Mouse (Mus musculus) olfactory bulb, adult 2 months (tissue): Measurements from ENCODE around the gene Sema4a. TPM values are rescaled to one million over a fixed set of nuclear protein-coding genes. Genes with fewer than 3 reads are reported as not detected.

ENCODE experiments used
- H3K27ac ChIP-seq: fragments of 200-500 bp; 2 replicates; pipeline ENCODE4 v1.5.1; 2012; ENCODE audit warnings: low read depth, low read length; ENCODE audit not compliant: insufficient read depth
- H3K4me1 ChIP-seq: fragments of 200-500 bp; 2 replicates; pipeline ENCODE4 v1.6.1; 2012; ENCODE audit warnings: low read length; ENCODE audit not compliant: control insufficient read depth, insufficient read depth
- H3K4me3 ChIP-seq: fragments of 200-500 bp; 2 replicates; pipeline ENCODE4 v1.5.1; 2012; ENCODE audit warnings: mild to moderate bottlenecking, low read depth, low read length, moderate library complexity; ENCODE audit not compliant: insufficient read depth
- CTCF ChIP-seq: fragments of 200-500 bp; IDR thresholded peaks from 2 replicates; pipeline ENCODE4 v1.5.1; 2012; ENCODE audit warnings: low read depth, mild to moderate bottlenecking, low read length, moderate library complexity; ENCODE audit not compliant: insufficient read depth
- POLR2A ChIP-seq: fragments of 200-500 bp; IDR thresholded peaks from 2 replicates; pipeline ENCODE4 v1.6.1; 2012; ENCODE audit warnings: mild to moderate bottlenecking, low read depth, low read length, moderate library complexity; ENCODE audit not compliant: insufficient read depth
- WGBS: fragments of 180-500 bp; shearing (Covaris S2); methylation state at CpG from one replicate; pipeline ENCODE4 v1.1.7; 2018; 5-methylcytosine and 5-hydroxymethylcytosine counted together
- polyA plus RNA-seq: library from polyadenylated mRNA; stranded (reverse); fragments of >200 nt; gene quantifications from 2 replicates; pipeline ENCODE4 v1.2.4, GENCODE M21; 2012; ENCODE audit warnings: low replicate concordance; ENCODE audit not compliant: missing spikeins, insufficient read depth, insufficient read length

Sema4a gene
- polyA plus RNA-seq, 1 experiment: not detected

DNA sequence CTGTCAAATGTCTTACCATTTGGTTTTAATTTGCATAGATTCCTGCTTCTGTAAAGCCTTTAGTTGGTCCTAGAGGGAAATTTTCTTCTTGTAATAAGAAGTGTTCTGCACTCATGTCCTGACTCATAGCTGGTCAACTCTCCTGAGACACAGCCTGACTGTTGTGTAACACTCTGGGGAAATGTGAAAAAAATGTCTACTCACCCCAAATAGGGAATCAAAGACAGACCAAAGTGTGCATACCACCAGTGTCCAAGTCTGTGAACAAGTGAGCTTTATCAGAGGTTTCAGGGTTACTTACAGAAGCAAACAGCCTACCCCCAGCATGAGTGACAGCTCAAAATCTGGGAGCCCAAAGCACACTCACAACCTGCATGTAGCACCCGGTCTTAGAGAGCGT, 4.1 kb upstream of the Sema4a start:
- H3K27ac ChIP-seq: no peak overlapping the region
- TF ChIP-seq CTCF (no peak), POLR2A (no peak)
- H3K4me1 ChIP-seq: peaks cover 12% of the 10 kb centered on the region; the same call in 1 of the 2 replicates
- no peak overlapping the region for H3K4me3 ChIP-seq
- WGBS: 87% methylated on average over 2 of the region's 2 CpGs

DNA sequence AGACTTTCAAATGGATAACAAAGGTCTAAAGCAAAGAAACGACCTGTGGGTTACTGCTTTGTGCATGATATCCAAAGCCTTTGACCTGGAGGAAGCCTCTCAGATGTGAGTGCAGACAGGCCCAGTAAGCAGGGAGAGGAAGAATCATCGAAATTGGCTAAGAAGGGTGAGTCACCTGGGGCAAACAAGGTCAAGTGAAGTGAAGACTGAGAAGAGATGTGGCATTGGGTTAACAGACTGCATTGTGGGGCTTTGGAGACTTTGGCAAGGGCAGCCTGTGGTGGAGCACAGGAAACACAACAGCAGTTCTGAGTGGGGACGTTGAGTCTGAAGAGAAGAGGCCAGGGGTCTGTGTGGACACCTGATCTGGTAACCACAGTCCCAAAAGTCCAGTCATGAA, 3.4 kb upstream of the Sema4a start:
- WGBS: 61% methylated on average over 3 of the region's 3 CpGs
- Histone ChIP-seq H3K27ac (no peak overlapping the region), H3K4me1 (peaks cover 12% of the 10 kb centered on the region; the same call in 1 of the 2 replicates), H3K4me3 (no peak overlapping the region)
- no peak for TF ChIP-seq POLR2A
- TF ChIP-seq CTCF: no peak

DNA sequence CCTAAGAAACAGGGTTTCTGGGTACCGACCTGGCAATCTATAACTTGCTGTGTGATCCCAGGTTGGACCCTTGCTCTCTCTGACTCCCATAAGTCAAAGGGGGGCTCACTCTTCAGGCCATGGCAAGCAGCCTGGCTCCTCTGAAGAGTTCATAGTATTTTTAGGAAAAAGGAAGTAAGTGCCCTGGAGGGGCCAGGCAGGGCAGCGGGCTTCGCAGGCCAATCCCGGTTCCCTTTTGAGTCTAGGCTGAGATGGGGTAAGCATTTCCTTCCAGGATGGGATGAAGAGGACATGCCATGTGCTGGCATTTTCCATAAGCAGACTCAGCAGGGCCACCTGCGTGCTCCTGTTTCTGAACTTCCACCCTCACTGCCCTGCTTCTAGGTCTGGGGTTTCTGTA, 953 bp downstream of the Sema4a start:
- H3K4me1 ChIP-seq: peaks cover 47% of the 10 kb centered on the region
- WGBS: 63% methylated on average over 5 of the region's 5 CpGs
- TF ChIP-seq CTCF (no peak), POLR2A (no peak)
- H3K27ac ChIP-seq: no peak overlapping the region
- H3K4me3 ChIP-seq: no peak overlapping the region

DNA sequence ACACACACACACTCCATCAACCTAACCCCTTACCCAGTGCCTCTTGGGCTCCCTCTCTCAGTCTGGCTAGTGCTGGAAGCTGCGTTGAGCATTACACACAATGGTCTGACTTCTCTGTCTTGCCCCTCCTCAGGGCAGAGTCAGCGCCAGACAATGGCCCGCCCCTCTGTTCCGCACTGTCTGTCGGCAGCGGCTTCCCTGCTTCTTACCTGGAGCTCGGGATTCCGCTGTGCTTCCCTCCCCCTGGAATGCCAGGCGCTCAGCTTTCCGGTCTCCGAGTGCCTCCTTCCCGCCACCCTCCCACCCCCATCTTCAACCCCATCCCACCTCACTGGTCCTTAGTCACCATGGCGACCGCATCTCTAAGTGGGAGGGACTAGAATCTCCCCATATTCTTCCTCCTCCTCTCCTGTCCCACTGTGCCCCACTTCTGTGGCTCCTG, 2.2 kb downstream of the Sema4a start:
- WGBS: 3% methylated on average over 14 of the region's 14 CpGs
- TF ChIP-seq CTCF: no peak
- Histone ChIP-seq H3K4me1 (peaks cover 52% of the 10 kb centered on the region), H3K27ac (peak overlapping the region; percentile 26; the same call in 1 of the 2 replicates), H3K4me3 (peak overlapping the region; percentile 65)

DNA sequence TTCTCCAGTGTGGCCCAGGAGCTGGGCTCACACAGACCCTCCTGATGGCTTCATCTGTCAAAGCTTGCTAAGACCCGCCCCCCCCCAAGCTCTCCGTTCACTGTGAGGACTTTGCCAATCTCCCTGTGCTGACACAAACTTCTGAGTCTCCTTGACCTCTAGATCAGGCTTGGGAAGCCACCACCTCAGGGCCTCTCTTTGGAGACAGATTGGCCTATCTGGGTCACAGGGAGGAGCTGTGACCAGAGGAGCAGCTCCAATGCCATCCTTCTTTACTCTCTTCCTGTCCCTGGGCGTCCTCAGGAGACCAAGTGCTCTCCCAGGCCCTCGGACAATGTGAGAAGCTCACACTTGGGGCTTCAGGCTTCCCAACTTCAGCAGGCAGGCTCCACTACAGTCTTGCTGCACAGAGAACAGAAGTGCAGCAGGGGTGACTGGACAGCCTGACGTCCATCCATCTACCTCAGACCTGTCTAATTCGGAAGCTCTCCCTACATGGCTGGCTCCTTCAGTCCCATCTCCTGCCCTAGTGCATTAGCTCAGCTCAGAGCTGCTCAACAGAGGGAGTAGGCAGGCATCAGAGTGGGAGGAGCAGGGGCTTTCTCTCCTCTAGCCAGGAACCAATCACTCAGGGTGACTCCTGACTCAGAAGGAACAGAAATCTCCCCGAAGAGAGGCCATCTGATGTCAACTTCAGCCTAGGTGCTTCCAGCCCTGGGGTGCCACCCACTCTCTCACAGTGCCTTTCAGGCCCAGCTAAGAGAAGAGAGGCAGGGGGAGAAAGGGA, 4.0 kb downstream of the Sema4a start:
- H3K27ac ChIP-seq: no peak overlapping the region
- H3K4me3 ChIP-seq: peak overlapping the region; percentile 2; the same call in 1 of the 2 replicates
- H3K4me1 ChIP-seq: peaks cover 52% of the 10 kb centered on the region
- TF ChIP-seq CTCF (no peak), POLR2A (no peak)
- 71% methylated on average over 7 of the region's 7 CpGs for WGBS

DNA sequence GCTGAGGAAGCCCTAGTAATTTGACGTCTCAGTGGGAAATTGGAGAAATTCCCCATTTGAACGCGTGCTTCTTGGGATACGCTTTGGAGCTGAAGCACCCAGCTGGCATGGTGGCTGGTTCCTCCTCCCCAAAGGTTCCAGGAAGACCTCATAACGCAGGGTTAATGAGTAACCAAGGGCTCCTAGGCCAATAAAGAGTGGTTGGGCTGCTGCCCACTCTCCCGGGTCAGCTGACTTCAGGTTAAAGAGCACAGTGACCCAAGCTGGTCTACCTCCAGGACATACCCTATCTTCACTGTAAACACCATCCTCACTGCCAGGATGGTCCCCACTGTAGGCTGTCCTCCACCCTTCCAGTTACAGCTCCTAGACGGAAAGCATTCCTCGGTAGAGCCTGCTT, 4.7 kb downstream of the Sema4a start:
- Histone ChIP-seq H3K4me3 (no peak overlapping the region), H3K27ac (no peak overlapping the region), H3K4me1 (peaks cover 49% of the 10 kb centered on the region)
- 84% methylated on average over 8 of the region's 8 CpGs for WGBS
- TF ChIP-seq POLR2A: no peak
- no peak for TF ChIP-seq CTCF

DNA sequence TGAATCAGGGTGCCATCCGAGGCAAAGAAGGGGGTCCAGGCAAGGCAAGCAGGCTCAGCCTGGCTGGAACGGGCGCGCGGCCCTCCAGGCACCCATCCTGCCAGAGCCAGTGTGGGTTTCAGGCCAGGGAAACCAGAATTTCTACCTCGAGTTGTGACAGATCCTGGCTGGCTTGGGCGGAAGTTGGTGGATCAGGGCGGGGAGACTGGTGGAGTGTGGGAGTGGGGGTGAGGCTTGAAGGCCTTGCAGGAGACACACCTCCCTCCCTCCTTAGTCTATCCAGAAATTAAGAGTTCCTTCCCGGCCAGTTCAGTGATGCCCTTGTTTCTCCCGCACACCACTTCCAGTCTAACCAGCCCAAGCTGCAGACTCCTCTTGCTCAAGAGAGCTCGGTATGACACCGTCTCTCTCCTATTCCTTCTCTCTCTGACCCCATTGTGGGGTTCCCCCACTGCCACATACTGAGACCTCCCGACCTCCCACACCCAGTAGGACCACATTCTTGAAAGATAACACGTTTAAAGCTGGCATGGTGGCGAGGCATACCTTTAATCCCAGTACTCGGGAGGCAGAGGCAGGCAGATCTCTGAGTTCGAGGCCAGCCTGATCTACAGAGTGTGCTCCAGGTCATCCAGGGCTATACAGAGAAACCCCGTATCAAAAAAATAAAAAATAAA, 5.3 kb downstream of the Sema4a start:
- TF ChIP-seq POLR2A (no peak), CTCF (no peak)
- H3K4me1 ChIP-seq: peaks cover 44% of the 10 kb centered on the region
- H3K4me3 ChIP-seq: no peak overlapping the region
- WGBS: 75% methylated on average over 18 of the region's 18 CpGs
- no peak overlapping the region for H3K27ac ChIP-seq

DNA sequence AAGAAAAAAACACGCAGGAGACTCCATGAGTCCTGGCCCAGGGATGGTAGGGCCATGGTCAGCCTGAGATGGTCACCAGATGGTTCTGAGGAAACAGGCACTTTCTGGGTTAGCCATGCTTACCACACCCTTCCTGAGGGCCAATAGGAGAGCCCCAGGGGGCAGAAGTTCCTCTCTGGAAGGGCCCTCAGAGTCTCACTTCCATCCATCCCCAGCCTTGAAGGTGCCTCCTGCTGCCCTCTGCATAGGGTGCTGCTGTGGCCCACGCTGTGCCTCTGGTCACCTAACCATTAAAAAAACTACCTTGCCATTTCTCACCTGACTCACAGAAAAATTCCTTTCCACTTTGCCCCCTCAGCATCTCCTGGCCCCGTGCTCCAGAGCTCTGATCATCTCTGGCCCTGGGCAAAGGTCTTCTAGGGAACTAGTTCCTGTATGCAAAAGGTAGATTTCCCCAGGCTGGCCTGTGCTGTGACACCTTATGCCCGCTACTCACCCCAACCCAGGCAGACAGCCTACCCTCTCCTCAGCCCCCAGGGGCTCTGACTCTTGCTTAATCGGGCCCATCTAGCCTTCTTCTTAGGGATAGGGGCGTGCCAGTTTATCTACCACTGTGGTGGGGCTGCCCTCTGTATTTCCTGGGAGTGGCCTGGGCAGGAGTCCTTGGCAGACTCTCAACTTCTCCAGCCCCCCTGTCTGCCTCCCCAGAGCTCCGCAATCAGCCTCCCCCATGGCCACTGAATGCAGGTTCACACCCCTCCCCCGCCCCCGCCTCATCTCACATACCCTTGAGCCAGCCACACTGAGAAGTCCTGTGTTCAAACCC, 6.0 kb downstream of the Sema4a start:
- no peak for TF ChIP-seq POLR2A
- TF ChIP-seq CTCF: no peak
- no peak overlapping the region for H3K27ac ChIP-seq
- whole genome bisulfite sequencing: 67% methylated on average over 9 of the region's 9 CpGs
- H3K4me3 ChIP-seq: no peak overlapping the region
- H3K4me1 ChIP-seq: peaks cover 39% of the 10 kb centered on the region
